Mouse (Mus musculus): Measurements from ENCODE around the gene 1700102P08Rik. TPM values are rescaled to one million over a fixed set of nuclear protein-coding genes. Genes with fewer than 3 reads are reported as not detected.

The 1700102P08Rik gene
- total and polyA plus RNA-seq, 3 experiments, result 0.21 to 0.26 TPM; not detected in 1

DNA sequence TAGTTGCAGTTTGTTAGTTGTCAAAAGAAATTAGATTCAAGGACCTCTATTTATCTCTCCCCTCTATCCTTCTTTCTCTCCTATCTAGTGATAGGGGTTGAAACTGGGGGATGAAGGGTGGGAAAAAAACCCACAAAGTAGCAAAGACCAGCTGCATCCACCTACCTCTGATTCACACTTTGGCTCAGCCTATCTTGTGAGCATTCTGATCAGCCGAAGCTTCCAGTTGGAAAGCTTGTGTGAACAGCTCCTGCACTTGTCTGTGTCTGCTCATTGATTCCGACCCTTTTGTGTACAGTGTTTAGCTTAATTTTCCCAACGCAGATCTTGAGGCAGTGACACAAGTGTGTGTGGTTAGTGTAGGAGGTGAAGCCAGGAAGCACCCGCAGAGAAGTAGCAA, 60.9 kb downstream of the 1700102P08Rik start:
- no peak for DNase-seq (ENCODE audit: extremely low read depth)
- H3K27ac ChIP-seq (ENCODE audit: insufficient read depth, low read depth), result no peak overlapping the region
- H3K79me2 ChIP-seq (replicated peaks; ENCODE audit: control insufficient read depth, extremely low read depth, insufficient read depth, poor library complexity, severe bottlenecking), result no peaks in the 10 kb centered on the region
- in situ Hi-C loops (cut with MboI; ENCODE audit: low pct_ligation_motif_present, low pct_unique_long_range_greater_than_20kb, low sequenced_read_pairs), result no loop called here
- peaks cover 9% of the 10 kb centered on the region for H3K27me3 ChIP-seq (replicated peaks)
- no peaks in the 10 kb centered on the region for H3K36me3 ChIP-seq (replicated peaks in 1 of 2; ENCODE audit: control insufficient read depth in 1 of 2, insufficient read depth in 1 of 2, low read length in 1 of 2)
- dilution Hi-C loops (cut with MboI; ENCODE audit: extremely low pct_ligation_motif_present, extremely low pct_unique_long_range_greater_than_20kb, low sequenced_read_pairs), result no loop called here
- H3K4me3 ChIP-seq (replicated peaks in 1 of 3; ENCODE audit: low read depth in 2 of 3, low read length in 2 of 3, poor library complexity in 1 of 3), result no peak overlapping the region
- no peak for TF ChIP-seq HCFC1 (IDR thresholded peaks at IDR 0.05; ENCODE audit: low read depth, low read length)
- no peak for TF ChIP-seq NRF1 (IDR thresholded peaks at IDR 0.05; ENCODE audit: low read depth, low read length)
- no peak for TF ChIP-seq ZC3H11A (IDR thresholded peaks at IDR 0.05; ENCODE audit: low read depth, low read length)
- TF ChIP-seq UBTF (IDR thresholded peaks at IDR 0.05; ENCODE audit: low read depth, low read length), result no peak
- TF ChIP-seq SMC3 (IDR thresholded peaks at IDR 0.05; ENCODE audit: low read depth, low read length), result no peak
- TF ChIP-seq MAFK (IDR thresholded peaks at IDR 0.05; ENCODE audit: insufficient replicate concordance, low read length), result no peak
- no peak for TF ChIP-seq GABPA (IDR thresholded peaks at IDR 0.05; ENCODE audit: insufficient replicate concordance, low read depth, low read length)
- no peak overlapping the region for H3K4me2 ChIP-seq (ENCODE audit: insufficient read depth, low read depth, poor library complexity, severe bottlenecking)
- no peaks in the 10 kb centered on the region for H3K9me3 ChIP-seq (replicated peaks; ENCODE audit: low read length)
- H3K4me1 ChIP-seq (ENCODE audit: control insufficient read depth in 1 of 2, insufficient read depth in 2 of 2), result peaks cover 0 to 13% of the 10 kb centered on the region in 2 experiments; a peak in 3 of 4 replicates
- no peak overlapping the region for H3K9ac ChIP-seq (ENCODE audit: insufficient read depth, low read depth)

GRCm38 (mm10) chr9:108454429-108454828, 61.8 kb downstream of the 1700102P08Rik start:
- in situ Hi-C loops (cut with MboI; ENCODE audit: low pct_ligation_motif_present, low pct_unique_long_range_greater_than_20kb, low sequenced_read_pairs), result no loop called here

More at GRCm38 (mm10) chr9:108454429-108454828, 61.8 kb downstream of the 1700102P08Rik start:
- H3K4me3 ChIP-seq (replicated peaks in 1 of 3; ENCODE audit: low read depth in 2 of 3, low read length in 2 of 3, poor library complexity in 1 of 3), result no peak overlapping the region
- no peaks in the 10 kb centered on the region for H3K9me3 ChIP-seq (replicated peaks; ENCODE audit: low read length)
- H3K4me1 ChIP-seq (ENCODE audit: control insufficient read depth in 1 of 2, insufficient read depth in 2 of 2), result peaks cover 0 to 14% of the 10 kb centered on the region in 2 experiments; a peak in 3 of 4 replicates
- H3K79me2 ChIP-seq (replicated peaks; ENCODE audit: control insufficient read depth, extremely low read depth, insufficient read depth, poor library complexity, severe bottlenecking), result no peaks in the 10 kb centered on the region
- H3K27me3 ChIP-seq (replicated peaks), result peaks cover 9% of the 10 kb centered on the region
- no peak overlapping the region for H3K9ac ChIP-seq (ENCODE audit: insufficient read depth, low read depth)
- dilution Hi-C loops (cut with MboI; ENCODE audit: extremely low pct_ligation_motif_present, extremely low pct_unique_long_range_greater_than_20kb, low sequenced_read_pairs), result no loop called here
- no peak overlapping the region for H3K4me2 ChIP-seq (ENCODE audit: insufficient read depth, low read depth, poor library complexity, severe bottlenecking)
- H3K27ac ChIP-seq (ENCODE audit: insufficient read depth, low read depth), result no peak overlapping the region
- H3K36me3 ChIP-seq (replicated peaks in 1 of 2; ENCODE audit: control insufficient read depth in 1 of 2, insufficient read depth in 1 of 2, low read length in 1 of 2), result no peaks in the 10 kb centered on the region
- TF ChIP-seq MEF2A (IDR thresholded peaks at IDR 0.05; ENCODE audit: borderline replicate concordance, low read depth, low read length), result no peak
- TF ChIP-seq NELFE (IDR thresholded peaks at IDR 0.05; ENCODE audit: low read depth, low read length), result no peak
- no peak for TF ChIP-seq RAD21 (IDR thresholded peaks at IDR 0.05; ENCODE audit: low read depth, low read length)
- TF ChIP-seq CTCF (conservative IDR thresholded peaks at IDR 0.05 in 1 of 2, IDR thresholded peaks at IDR 0.05 in 1 of 2; ENCODE audit: low read depth in 2 of 2, low read length in 2 of 2), result no peak
- TF ChIP-seq MAFK (IDR thresholded peaks at IDR 0.05; ENCODE audit: insufficient replicate concordance, low read length), result no peak
- no peak for TF ChIP-seq POLR2AphosphoS2 (IDR thresholded peaks at IDR 0.05; ENCODE audit: low read depth, low read length)
- no peak for TF ChIP-seq ELF1 (IDR thresholded peaks at IDR 0.05; ENCODE audit: low read depth, low read length)
- TF ChIP-seq ZC3H11A (IDR thresholded peaks at IDR 0.05; ENCODE audit: low read depth, low read length), result no peak
- TF ChIP-seq CHD2 (IDR thresholded peaks at IDR 0.05; ENCODE audit: low read length), result no peak
- no peak for TF ChIP-seq JUND (conservative IDR thresholded peaks at IDR 0.05; ENCODE audit: low read depth, low read length)
- TF ChIP-seq ZMIZ1 (IDR thresholded peaks at IDR 0.05; ENCODE audit: low read depth, low read length), result no peak
- TF ChIP-seq ZNF384 (IDR thresholded peaks at IDR 0.05; ENCODE audit: low read depth, low read length), result no peak
- no peak for TF ChIP-seq NRF1 (IDR thresholded peaks at IDR 0.05; ENCODE audit: low read depth, low read length)
- no peak for TF ChIP-seq PAX5 (IDR thresholded peaks at IDR 0.05; ENCODE audit: low read length)
- DNase-seq (ENCODE audit: extremely low read depth), result no peak
